Mouse (Mus musculus) liver, embryonic 14.5 days (tissue): ENCODE data around the gene Ddb1. TPM values are rescaled to one million over a fixed set of nuclear protein-coding genes. Genes with fewer than 3 reads are reported as not detected.

Experiments
- ATAC-seq: fragments of 200-750 bp; cut with Nextera tagmentation; 2 replicates; pipeline ENCODE4 v1.8.0; 2017; ENCODE audit warnings: moderate number of reproducible peaks, mild to moderate bottlenecking, moderate library complexity; ENCODE audit not compliant: insufficient read depth
- DNase-seq, 3 experiments: peaks; one replicate each; pipeline ENCODE4 v3.0.0-alpha.2; 2012 to 2013; ENCODE audit warnings: low read depth in 3 of 3, low spot score in 3 of 3
- H3K27ac ChIP-seq: fragments of 300-500 bp; sonication (generic); 2 replicates; pipeline ENCODE4 v1.5.1; 2014; ENCODE audit warnings: moderate library complexity, mild to moderate bottlenecking, control low read depth, inconsistent platforms
- H3K27me3 ChIP-seq: fragments of 300-500 bp; sonication (generic); 2 replicates; pipeline ENCODE4 v1.6.1; 2014; ENCODE audit warnings: mild to moderate bottlenecking, low read length, moderate library complexity; ENCODE audit not compliant: control insufficient read depth, insufficient read depth
- H3K36me3 ChIP-seq: fragments of 300-500 bp; sonication (generic); replicated peaks from 2 replicates; pipeline ENCODE4 v1.6.1; 2014; ENCODE audit warnings: low read depth; ENCODE audit not compliant: control insufficient read depth, insufficient read depth
- H3K4me1 ChIP-seq, 2 experiments: fragments of 200-500 bp in 1 of 2; fragments of 300-500 bp in 1 of 2; sonication (generic) in 1 of 2; replicated peaks; 2 replicates each; pipeline ENCODE4 v1.6.1; 2012 to 2014; ENCODE audit warnings: antibody characterized with exemption in 1 of 2, inconsistent platforms in 1 of 2, low read length in 1 of 2; ENCODE audit not compliant: control insufficient read depth in 2 of 2, insufficient read depth in 2 of 2
- H3K4me2 ChIP-seq: fragments of 300-500 bp; sonication (generic); 2 replicates; pipeline ENCODE4 v1.6.1; 2014; ENCODE audit warnings: low read depth, mild to moderate bottlenecking, control low read depth, moderate library complexity
- H3K4me3 ChIP-seq, 2 experiments: fragments of 200-500 bp in 1 of 2; fragments of 300-500 bp in 1 of 2; sonication (generic) in 1 of 2; 2 replicates each; pipeline ENCODE4 v1.5.1; 2012 to 2014; ENCODE audit warnings: low read depth in 2 of 2, low read length in 2 of 2, mild to moderate bottlenecking in 2 of 2, control low read depth in 1 of 2, inconsistent platforms in 1 of 2, moderate library complexity in 1 of 2; ENCODE audit not compliant: insufficient read depth in 1 of 2
- H3K9ac ChIP-seq: fragments of 300-500 bp; sonication (generic); replicated peaks from 2 replicates; pipeline ENCODE4 v1.6.1; 2014; ENCODE audit warnings: mild to moderate bottlenecking, control low read depth, moderate library complexity
- H3K9me3 ChIP-seq: fragments of 300-500 bp; sonication (generic); 2 replicates; pipeline ENCODE4 v1.6.1; 2016; ENCODE audit warnings: low read length, mixed read lengths; ENCODE audit not compliant: control insufficient read depth
- CTCF ChIP-seq: IDR thresholded peaks from 2 replicates; pipeline ENCODE4 v1.5.1; 2016; ENCODE audit warnings: antibody characterized with exemption, low read depth, control low read depth
- EP300 ChIP-seq: IDR thresholded peaks from 2 replicates; pipeline ENCODE4 v1.6.1; 2016; ENCODE audit warnings: antibody characterized with exemption, low read depth
- WGBS: fragments of 180-500 bp; shearing (Covaris S2); extraction: QIAGEN DNeasy Blood & Tissue Kit; methylation state at CpG from one replicate; pipeline ENCODE4 v1.1.7; 2014; ENCODE audit not compliant: insufficient replicate concordance; 5-methylcytosine and 5-hydroxymethylcytosine counted together
- polyA plus RNA-seq, 2 experiments: library from polyadenylated mRNA; depleted of rRNA in 1 of 2; stranded (reverse) in 1 of 2; unstranded in 1 of 2; fragments of >200 nt; fragmentation: Nextera tagmentation in 1 of 2; extraction: Ambion mirVana in 1 of 2; gene quantifications; 2 replicates each; pipeline versions ENCODE4 v1.2.1 to v1.2.3; 2012 to 2014

Gene Ddb1
- polyA plus RNA-seq, 2 experiments: 91.2 to 133 TPM

- H3K4me1 ChIP-seq: peaks cover 4 to 33% of the 10 kb centered on the region in 2 experiments
Observed at GRCm38 (mm10) chr19:10603660-10604523, 1.2 kb upstream of the Ddb1 start.

GRCm38 (mm10) chr19:10604534-10604933 is 593 bp upstream of the Ddb1 start:
- Histone ChIP-seq H3K36me3 (peaks cover 22% of the 10 kb centered on the region), H3K4me2 (peak overlapping the region; percentile 85), H3K9me3 (no peaks in the 10 kb centered on the region), H3K27me3 (no peaks in the 10 kb centered on the region), H3K4me3 (peak overlapping the region; percentile 78 to 98), H3K9ac (peak overlapping the region; percentile 74), H3K27ac (peak overlapping the region; percentile 80), H3K4me1 (peaks cover 4 to 33% of the 10 kb centered on the region in 2 experiments)
- ATAC-seq (no peak), DNase-seq (no peak)
- 39% methylated on average over 3 of the region's 3 CpGs for WGBS
- TF ChIP-seq CTCF: no peak
- no peak for TF ChIP-seq EP300

More at GRCm38 (mm10) chr19:10603660-10604523, 1.2 kb upstream of the Ddb1 start:
- ATAC-seq (no peak), DNase-seq (no peak)
- Histone ChIP-seq H3K9ac (no peak overlapping the region; the same call in 1 of the 2 replicates), H3K36me3 (peaks cover 15% of the 10 kb centered on the region), H3K4me3 (no peak overlapping the region; a peak in 1 of 4 replicates), H3K4me2 (peak overlapping the region; percentile 85), H3K27ac (peak overlapping the region; percentile 80; the same call in 1 of the 2 replicates), H3K27me3 (no peaks in the 10 kb centered on the region), H3K9me3 (no peaks in the 10 kb centered on the region)
- 65% methylated on average over 18 of the region's 18 CpGs for WGBS
- TF ChIP-seq EP300 (no peak), CTCF (no peak)

- ATAC-seq: peak; percentile 16; the same call in 1 of the 2 replicates
- peak overlapping the region; percentile 98 for H3K9ac ChIP-seq
- H3K4me2 ChIP-seq: peak overlapping the region; percentile 85
- H3K36me3 ChIP-seq: peaks cover 37% of the 10 kb centered on the region
- no peaks in the 10 kb centered on the region for H3K9me3 ChIP-seq
- H3K4me3 ChIP-seq: peak overlapping the region; percentile 82 to 98
- 3% methylated on average over 20 of the region's 20 CpGs for WGBS
- TF ChIP-seq CTCF: no peak
- H3K4me1 ChIP-seq: peaks cover 4 to 33% of the 10 kb centered on the region in 2 experiments
- peak; percentile 34 to 53 (median 42) for DNase-seq
- no peaks in the 10 kb centered on the region for H3K27me3 ChIP-seq
- peak overlapping the region; percentile 91 for H3K27ac ChIP-seq
Observed at GRCm38 (mm10) chr19:10605901-10606622, 935 bp downstream of the Ddb1 start.

- Histone ChIP-seq H3K27me3 (no peaks in the 10 kb centered on the region), H3K27ac (no peak overlapping the region), H3K9me3 (no peaks in the 10 kb centered on the region), H3K4me3 (no peak overlapping the region), H3K4me2 (no peak overlapping the region), H3K4me1 (peaks cover 0 to 19% of the 10 kb centered on the region in 2 experiments; a peak in 2 of 4 replicates), H3K36me3 (peaks cover 64% of the 10 kb centered on the region), H3K9ac (no peak overlapping the region)
- no peak for ATAC-seq
- DNase-seq: no peak
- 92% methylated on average over 5 of the region's 5 CpGs for WGBS
- no peak for TF ChIP-seq EP300
- TF ChIP-seq CTCF: no peak
Observed at GRCm38 (mm10) chr19:10608573-10609240, 3.6 kb downstream of the Ddb1 start.
